Mouse (Mus musculus): Measurements from ENCODE around the gene Hist1h3g.
A peak's percentile ranks its signal among the peaks of the same experiment; 100 is the strongest.

The Hist1h3g gene

DNA sequence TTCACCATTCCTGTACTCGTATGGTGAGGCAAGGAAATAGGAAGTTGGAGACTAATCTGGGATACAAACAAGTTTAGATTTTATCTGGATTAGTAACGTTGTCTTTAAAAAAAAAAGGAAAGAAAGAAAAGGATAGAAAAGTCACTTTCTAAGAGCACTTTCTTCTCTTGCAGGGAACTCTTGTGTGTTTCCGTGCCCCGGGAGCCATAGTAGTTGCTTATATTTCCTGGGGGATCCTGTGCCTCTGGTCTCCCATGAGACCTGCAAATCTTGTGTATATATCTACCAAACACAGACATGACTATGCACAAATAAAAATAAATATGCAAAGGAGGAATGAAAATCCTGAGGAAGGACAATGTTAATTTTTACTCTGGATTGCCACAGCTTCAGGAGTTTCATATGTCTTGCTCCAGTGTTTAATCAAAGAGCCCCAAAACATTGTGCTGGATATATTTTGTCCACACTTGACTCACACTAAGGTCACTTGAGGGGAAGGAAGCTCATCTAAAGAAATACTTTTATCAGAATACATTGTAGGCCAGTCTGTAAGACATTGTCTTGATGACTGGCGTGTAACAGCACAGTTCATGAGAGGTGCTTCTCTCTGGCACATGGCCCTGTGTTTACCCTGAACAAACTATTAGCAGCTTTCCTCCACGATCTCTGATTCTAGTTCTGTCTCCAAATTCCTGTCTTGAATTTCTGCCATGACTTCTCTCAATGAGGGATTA, 41.9 kb downstream of the Hist1h3g start:
- DNase-seq (ENCODE audit: low spot score in 2 of 2), result no peak

DNA sequence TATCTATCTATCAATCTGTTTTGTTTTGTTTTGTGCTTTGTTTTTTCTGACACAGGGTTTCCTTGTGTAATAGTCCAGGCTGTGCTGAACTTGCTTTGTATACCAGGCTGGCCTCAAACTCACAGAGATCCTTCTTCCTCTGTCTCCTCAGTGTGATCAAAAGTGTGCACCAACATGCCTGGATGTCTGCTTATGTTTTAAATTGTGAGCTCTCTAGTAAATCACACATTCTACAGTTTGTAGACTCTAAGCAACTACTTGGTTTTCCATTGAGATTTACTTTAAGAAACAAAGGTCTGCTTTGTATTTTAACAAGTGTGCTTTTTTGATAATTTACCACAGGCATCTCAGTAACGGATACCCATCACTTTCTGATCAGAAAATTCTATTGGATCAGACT, 42.6 kb downstream of the Hist1h3g start:
- no peak for DNase-seq (ENCODE audit: low spot score in 2 of 2)

DNA sequence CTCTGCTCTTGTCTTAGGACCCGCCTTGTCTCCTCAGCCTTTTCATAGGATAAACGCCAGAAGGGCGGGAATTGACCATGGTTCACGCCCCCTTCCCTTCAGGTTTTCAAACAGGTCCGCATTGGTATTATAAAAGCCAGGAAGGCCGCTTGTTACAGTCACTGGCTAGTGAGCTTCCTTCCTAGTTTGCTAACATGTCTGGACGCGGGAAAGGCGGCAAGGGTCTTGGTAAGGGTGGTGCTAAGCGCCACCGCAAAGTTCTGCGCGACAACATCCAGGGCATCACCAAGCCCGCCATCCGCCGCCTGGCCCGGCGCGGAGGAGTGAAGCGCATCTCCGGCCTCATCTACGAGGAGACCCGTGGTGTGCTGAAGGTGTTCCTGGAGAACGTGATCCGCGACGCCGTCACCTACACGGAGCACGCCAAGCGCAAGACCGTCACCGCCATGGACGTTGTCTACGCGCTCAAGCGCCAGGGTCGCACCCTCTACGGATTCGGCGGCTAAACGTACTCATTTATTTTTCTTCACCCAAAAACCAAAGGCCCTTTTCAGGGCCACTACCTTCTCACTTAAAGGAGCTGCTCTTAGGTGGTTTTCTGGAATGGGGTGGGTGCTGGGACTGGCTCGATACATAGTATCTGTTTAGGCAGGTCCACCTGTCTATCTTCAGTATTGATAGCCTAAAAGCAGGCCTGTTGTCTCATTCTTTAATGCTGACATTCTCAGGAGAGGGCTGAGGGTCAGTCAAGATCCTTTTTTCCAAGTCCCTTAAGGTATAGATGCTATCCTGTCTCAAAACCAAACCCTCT, 46.4 kb downstream of the Hist1h3g start, which contains the start of gene Hist1h4d:
Gene Hist1h4d (plus strand): TSS at position 191 of the 811 bp plus-strand sequence.
- DNase-seq (ENCODE audit: low spot score in 2 of 2), result peak; percentile 95 to 98

- no peak for DNase-seq (ENCODE audit: low spot score in 2 of 2)
These were observed 47.2 kb downstream of the Hist1h3g start for GRCm38 (mm10) chr13:23582219-23583056.

DNA sequence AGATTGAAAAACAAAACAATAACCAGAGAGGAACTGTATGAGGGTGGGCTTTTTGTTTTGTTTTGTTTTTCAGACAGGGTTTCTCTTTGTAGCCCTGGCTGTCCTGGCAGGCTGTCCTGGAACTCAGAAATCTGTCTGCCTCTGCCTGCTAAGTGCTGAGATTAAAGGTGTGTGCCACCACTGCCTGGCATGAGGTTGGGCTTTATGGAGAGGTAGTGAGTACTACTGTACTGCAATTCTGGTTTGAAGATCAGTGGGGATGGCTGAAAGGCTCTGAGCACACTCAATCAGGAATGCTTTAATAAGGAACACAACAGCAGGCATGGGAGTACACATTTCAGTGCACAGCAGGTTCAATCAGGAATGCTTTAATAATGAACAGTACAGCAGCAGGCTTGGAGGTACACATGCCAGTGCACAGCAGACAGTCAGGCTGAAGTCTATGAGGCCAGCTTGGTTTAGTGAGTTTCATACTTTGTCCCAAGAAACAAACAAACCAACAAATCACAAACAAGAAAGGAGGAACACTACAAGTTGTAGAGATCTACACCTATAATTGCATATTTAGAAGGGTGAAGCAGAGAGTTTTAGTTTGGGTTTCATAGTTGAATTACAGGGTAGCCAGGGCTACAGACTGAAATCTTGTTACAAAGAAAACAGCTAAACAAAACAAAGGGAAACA, 48.3 kb downstream of the Hist1h3g start:
- DNase-seq (ENCODE audit: low spot score in 2 of 2), result no peak

GRCm38 (mm10) chr13:23584331-23584730, 49.1 kb downstream of the Hist1h3g start:
- DNase-seq (ENCODE audit: low spot score in 2 of 2), result no peak

DNA sequence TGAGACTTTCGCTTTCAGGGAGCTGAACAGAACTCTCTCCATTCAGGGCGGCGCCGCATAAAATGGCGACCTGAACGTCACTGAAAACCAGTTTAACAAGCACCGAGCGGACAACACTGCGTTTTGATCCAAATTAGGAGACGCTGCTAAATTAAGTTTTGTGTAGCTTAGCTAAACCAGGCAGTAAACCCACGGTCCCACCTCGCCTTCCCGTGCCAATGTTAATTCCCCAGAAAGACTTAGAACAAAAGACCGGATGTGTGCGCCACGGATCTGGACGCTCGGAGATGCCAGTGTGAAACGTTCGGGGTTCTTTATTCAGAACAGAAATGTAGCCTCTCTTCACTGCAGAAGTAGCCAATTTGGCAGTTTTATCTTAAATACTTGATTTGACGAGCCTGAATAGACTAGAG, 49.8 kb downstream of the Hist1h3g start:
- DNase-seq (ENCODE audit: low spot score in 2 of 2), result peak; percentile 74 to 83
